Mouse (Mus musculus): ENCODE measurements around the gene Syf2. TPM values are rescaled to one million over a fixed set of nuclear protein-coding genes. Genes with fewer than 3 reads are reported as not detected.

Gene Syf2
- total RNA-seq, 2 experiments from 2014 or later, result 43.5 to 43.7 TPM

DNA sequence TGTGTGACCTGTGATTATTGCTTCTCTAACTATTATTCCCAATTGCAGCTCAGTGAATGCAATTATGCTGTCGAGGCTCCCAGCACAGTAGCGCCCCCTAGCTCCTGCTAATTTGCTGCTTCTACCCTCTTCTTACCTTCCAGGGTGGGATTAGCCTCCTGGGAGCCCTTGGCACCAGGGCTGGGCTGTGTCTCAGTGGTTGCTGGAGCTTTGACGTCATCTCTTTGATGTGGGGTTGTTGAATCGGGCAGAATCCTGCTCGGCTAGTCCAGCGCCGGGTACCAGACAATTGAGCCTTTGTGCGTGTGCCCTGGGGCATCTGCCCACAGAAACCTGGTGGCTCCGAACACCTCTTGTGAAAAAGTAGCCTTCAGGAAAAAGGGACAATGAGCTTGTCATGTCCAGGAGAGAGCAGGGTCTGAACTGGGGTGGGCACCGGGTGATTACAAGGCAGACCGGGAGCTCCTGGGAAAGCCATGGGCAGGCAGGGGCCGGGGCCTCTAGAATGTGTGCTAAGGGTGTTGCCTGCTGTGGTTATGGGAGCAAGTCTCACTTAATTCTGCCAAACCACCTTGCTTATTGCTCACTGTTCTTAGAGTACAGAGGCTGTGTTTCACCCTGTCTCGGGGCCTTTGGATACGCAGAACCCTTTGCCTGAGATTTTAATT, 44.7 kb downstream of the Syf2 start:
- DNase-seq, result no peak

DNA sequence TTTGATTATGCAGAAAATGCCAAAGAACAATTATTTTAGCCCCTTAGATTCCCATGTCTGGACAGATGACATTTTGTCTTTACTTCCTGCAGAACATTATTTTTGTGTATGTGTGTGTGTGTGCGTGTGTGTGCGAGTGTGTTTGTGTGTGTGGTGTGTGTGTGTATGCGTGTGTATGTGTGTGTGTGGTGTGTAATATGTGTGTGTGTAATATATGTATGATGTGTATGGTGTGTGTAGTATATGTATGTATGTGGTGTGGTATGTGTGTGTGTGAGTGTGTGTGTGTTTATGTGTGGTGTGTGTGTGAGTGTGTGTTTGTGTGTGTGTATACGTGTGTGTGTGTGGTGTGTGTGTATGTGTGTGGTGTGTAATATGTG, 45.2 kb downstream of the Syf2 start:
- no peak for DNase-seq

DNA sequence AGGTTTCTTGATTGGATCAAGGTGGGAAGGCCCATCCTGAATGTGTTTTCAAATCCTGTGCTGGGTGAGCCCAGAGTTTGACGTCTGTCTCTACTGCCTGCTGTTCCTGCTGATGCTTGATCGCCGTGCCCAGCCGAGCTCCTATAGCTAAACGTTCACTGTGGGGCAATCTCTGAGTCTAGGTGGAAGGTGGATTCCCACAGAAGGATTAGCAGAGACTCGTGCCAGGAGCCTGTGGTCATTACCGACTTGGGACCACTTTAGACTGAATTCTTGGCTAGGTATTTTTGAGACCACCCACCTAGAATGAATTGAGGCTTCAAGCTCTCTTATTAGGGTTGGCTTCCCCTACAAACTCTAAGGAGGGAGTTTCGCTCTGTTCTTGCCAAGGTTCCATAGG, 48.2 kb downstream of the Syf2 start:
- no peak for DNase-seq

DNA sequence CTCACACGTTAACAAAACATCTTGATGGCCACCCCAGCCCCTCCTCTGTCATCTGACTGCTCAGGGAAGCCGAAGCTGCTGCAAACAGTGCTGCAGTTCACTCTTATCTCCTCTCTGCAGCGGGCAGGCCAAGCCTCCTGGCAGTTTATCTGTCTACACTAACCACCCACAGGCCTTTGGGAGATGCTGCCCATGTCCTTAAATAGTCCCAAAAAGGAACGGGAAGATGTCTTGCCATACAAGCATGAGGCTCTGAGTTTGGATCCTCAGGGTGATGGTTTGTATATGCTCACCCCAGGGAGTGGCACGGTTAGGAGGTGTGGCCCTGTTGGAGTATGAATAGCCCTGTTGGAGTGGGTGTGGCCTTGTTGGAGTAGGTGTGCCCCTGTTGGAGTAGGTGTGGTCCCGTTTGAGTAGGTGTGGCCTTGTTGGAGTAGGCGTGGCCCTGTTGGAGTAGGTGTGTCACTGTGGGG, 51.3 kb downstream of the Syf2 start:
- no peak for DNase-seq

DNA sequence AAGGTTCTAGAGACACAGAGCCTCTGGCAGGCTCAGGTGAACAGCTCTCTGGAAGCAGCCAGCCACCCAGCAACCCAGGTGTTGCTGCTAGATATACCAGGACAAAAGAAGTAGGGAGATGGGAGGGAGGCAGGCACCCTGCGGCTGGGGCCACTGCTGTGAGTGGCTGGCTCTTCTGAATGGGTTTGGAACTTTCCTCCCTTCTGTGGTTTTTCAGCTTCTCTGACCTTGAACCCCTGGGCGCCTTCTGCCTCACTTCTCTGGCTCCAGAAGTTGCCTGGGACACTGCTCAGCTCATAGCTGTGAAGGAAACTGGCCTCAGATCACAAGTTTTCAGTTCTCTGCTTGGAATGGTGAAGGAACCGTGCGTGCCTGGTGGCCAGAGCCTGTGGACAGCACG, 52.4 kb downstream of the Syf2 start:
- no peak for DNase-seq

DNA sequence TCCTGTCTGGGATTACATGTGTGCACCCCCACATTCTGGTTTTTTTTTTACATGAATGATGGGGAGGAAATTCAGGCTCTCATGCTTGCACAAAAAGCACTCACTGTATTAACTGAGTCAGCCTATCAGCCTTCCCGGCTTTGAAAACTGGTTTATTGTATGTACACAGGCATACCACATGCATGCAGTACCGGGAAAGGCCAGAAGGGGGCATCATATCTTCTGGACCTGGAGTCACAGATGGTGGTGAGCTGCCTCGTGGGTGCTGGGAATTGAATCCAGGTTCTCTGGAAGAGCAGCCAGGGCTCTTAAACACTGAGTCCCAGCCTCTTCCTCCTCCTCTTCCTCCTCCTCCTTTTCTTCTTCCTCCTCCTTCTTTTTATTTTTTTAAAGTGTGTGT, 53.9 kb downstream of the Syf2 start:
- DNase-seq, result no peak

DNA sequence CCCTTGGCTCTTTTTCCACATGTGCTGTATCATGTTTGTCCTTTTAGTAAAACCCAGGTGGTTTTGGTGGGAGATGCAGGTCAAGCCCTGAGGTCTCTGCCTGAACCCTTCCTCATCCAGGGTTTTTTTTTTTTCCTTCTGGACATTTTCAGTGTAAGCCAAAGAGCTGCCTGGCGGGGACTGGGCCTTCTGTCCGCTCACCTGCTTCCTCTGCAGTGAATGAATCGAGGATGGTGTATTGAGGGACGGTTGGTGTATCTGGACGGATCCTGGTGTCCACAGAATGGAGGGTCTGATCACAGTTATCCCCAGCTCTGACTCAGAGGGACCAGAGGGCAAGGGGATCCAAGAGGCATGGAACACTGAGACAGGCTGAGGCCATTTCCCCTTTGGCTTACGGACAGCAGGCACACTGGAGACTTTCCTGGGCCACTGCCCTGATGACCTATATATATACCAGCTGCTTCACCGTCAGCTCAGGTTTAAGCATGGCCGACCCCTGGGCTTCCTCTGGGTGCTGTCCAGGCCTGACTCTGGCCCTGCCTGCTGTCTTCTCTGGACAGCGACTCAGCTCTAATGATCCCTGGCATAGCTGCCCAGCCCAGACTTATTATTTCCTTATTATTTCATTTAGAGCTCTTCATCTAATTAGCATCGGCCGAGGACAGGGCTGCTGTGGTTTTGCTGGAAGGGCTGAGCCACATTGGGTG, 55.1 kb downstream of the Syf2 start:
- no peak for DNase-seq

DNA sequence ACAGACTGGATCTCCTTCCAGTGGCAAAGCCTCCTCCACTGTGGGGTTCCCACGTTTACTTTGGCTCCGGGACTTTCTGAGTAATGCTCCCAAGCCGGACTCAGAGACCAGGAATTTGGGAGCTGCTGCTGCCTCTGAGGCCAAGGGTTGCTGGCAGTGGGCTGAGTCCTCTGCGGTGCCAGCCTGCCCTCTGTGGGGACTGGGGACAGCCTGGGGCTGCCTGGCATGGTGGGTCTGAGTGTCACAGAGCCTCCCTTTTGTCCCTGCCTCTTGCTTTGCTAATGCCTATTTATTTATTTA, 55.6 kb downstream of the Syf2 start:
- peak; percentile 27 for DNase-seq

DNA sequence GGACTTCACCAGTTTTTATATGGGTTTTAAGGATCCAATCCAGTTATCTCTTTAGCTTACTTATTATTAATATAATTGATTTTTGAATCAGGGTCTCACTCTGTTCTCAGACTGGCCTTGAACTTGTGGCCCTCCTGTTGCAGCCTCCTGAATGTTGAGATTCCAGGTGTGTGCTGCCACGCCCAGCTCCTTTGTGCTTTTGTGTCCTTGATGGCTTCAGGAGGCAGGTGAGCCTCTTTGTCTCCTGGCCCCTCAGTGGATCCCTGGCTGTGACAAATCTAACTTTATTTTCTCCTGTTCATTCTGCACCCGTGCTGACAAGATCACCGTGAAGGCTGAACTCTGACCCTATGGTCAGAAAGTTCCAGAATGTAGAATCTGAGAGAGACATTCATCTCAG, 56.3 kb downstream of the Syf2 start:
- no peak for DNase-seq

Other genes with a start within 250 kb of the Syf2 start
- gene Man1c1, start 226.6 kb upstream of the Syf2 start, total RNA-seq (2021), result 10 to 100 TPM; 11.2 to 13.8 TPM
- gene Ldlrap1, start 162.9 kb upstream of the Syf2 start, total RNA-seq (2021), result 10 to 100 TPM; 11.9 to 17.3 TPM
- gene Maco1, start 77.6 kb upstream of the Syf2 start, total RNA-seq (2021), result 10 to 100 TPM; 16.7 to 22.2 TPM
- 1 to 10 TPM in 1 of 2 experiments, under 1 TPM in 1; 0.26 to 1.4 TPM for gene Rhd, start 66.4 kb upstream of the Syf2 start, total RNA-seq (2021)
- 10 to 100 TPM; 49.9 to 55.1 TPM for gene Tmem50a, start 15.9 kb upstream of the Syf2 start, total RNA-seq (2021)
- gene Rsrp1, start 7.3 kb upstream of the Syf2 start, total RNA-seq (2021), result 100 to 1,000 TPM in 1 of 2 experiments, 10 to 100 TPM in 1; 91.9 to 142 TPM
- gene Runx3, start 189.8 kb downstream of the Syf2 start, total RNA-seq (2021), result 1 to 10 TPM in 1 of 2 experiments, under 1 TPM in 1; 0.23 to 1.2 TPM

All from gastrocnemius, postnatal 10 days (tissue).